Mouse (Mus musculus): ENCODE data around the gene Pgm3.
"Not testable (repeated sequence)": the region's sequence is repeated elsewhere in the genome, so short reads cannot be mapped to it uniquely, and the experiment has no call there.

Pgm3 gene

GRCm38 (mm10) chr9:86571540-86572135, at the start of gene Pgm3, which contains the start of gene Rwdd2a:
Gene Pgm3, minus strand, starts transcription at chr9:86571842.
Gene Rwdd2a, plus strand, starts transcription at chr9:86571991.
- peak; percentile 99 for DNase-seq

GRCm38 (mm10) chr9:86619341-86620139, 47.9 kb upstream of the Pgm3 start:
- DNase-seq, result no peak

GRCm38 (mm10) chr9:86617837-86618492, 46.3 kb upstream of the Pgm3 start:
- DNase-seq, result no peak

GRCm38 (mm10) chr9:86615765-86616164, 44.1 kb upstream of the Pgm3 start:
- DNase-seq, result no peak

- no peak for DNase-seq
Observed at GRCm38 (mm10) chr9:86612091-86612490, 40.4 kb upstream of the Pgm3 start.

GRCm38 (mm10) chr9:86605776-86606175, 34.1 kb upstream of the Pgm3 start:
- no peak for DNase-seq

GRCm38 (mm10) chr9:86599723-86600303, 28.2 kb upstream of the Pgm3 start:
- DNase-seq, result no peak

GRCm38 (mm10) chr9:86596983-86597382, 25.3 kb upstream of the Pgm3 start:
- not testable (repeated sequence) for DNase-seq

GRCm38 (mm10) chr9:86594357-86594767, 22.7 kb upstream of the Pgm3 start:
- DNase-seq, result not testable (repeated sequence)

GRCm38 (mm10) chr9:86592676-86593668, 21.3 kb upstream of the Pgm3 start:
- DNase-seq, result no peak

GRCm38 (mm10) chr9:86587019-86587795, 15.6 kb upstream of the Pgm3 start:
- DNase-seq, result no peak

- peak; percentile 80 for DNase-seq
Observed at GRCm38 (mm10) chr9:86583740-86584139, 12.1 kb upstream of the Pgm3 start.

GRCm38 (mm10) chr9:86579657-86580056, 8.0 kb upstream of the Pgm3 start:
- DNase-seq, result no peak

GRCm38 (mm10) chr9:86575178-86575577, 3.5 kb upstream of the Pgm3 start:
- DNase-seq, result no peak

- no peak for DNase-seq
Observed at GRCm38 (mm10) chr9:86573616-86574303, 2.1 kb upstream of the Pgm3 start.

GRCm38 (mm10) chr9:86572636-86573291, 1.1 kb upstream of the Pgm3 start:
- DNase-seq, result peak; percentile 90

GRCm38 (mm10) chr9:86572196-86572595, 554 bp upstream of the Pgm3 start:
- no peak for DNase-seq

GRCm38 (mm10) chr9:86570946-86571345, 696 bp downstream of the Pgm3 start:
- DNase-seq, result no peak

- DNase-seq, result peak; percentile 15
Observed at GRCm38 (mm10) chr9:86570261-86570890, 1.3 kb downstream of the Pgm3 start.

Data from kidney, postnatal 10 days (tissue).